Mouse (Mus musculus) hindlimb bud, embryonic 11.5 days (tissue): ENCODE results near the gene Sh3gl3.

Source experiments
- DNase-seq: peaks from one replicate; pipeline ENCODE4 v3.0.0-alpha.2; 2012; ENCODE audit warnings: low read depth, low spot score; ENCODE audit errors: extremely low spot score

Sh3gl3 gene

DNA sequence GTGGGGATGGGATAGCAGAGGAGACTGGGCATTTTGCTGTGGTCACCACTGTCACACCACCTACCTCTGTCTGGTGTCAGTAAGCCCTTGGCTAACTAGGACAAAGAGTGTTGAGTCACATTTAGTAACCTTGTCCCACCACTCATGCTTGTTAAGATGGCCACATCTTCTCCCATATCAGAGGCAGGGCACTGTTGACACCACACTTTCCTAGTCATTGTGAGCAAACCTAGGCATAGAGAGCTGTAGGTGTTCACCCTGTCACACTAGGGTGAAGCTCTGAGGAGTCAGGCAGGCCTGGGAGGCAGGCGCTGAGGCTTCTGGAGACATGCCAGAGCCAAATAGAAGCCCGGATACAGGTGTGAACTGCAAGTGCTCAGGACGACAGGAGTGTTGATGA lies at the start of gene Sh3gl3:
Gene Sh3gl3 (plus strand): TSS at position 301 of the 400 bp plus-strand sequence.
- no peak for DNase-seq

DNA sequence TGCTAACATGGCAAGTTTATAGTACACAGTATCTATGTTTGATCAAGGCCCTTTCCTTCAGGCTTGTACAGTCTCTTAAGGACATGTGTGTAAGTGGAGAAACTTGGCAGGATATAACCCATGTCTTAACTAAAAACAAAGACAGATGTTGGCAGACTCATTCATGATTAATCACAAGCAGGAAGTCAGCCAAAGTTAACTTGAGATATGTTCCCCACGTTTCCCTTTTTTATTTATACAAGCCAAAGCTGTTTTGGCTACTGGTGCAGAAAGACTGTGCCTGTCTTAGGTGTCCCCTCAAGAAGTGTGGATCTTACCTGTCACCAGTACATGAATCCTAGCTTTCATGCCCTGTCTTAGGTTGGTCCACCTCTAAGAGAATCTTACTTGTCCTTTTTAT lies 35.4 kb upstream of the Sh3gl3 start:
- no peak for DNase-seq

DNA sequence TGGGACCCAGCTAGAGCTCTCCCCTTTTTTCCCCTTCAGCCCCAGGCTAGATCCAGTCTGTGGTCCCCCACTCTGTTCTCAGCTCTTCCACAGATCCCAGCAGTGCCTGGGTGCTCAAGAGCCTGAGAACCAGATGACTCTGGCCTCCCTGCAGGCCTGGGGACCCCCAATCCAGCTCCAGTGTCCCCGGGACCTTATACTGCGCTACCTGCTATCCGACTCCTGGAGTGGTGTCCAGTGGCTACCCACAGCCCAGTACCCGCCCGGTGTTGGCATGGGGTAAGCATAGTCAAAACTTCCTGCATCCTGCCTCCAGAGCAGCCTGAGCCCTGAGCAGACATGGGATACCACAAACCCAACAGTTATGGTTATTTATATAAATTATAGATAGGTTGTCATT lies 26.5 kb upstream of the Sh3gl3 start:
- DNase-seq, result no peak

DNA sequence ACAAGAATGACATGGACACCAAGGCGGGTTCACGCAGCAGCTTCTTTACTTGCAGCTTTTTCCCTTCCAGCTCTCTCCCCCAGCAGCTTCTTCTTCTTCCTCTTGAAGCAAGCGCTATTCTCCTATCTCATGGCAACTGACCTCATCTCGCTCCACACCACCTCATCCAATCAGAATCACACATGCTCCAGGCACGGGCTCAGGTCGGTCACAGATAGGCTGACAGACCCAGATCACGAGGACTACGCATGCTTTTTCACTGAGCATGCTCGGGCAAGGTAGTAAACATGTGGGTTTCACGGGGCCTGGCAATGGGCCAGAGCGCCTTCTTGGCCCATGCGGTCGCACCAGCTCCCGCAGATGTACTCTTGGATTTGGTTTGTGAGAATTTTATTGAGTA lies 9.0 kb upstream of the Sh3gl3 start:
- no peak for DNase-seq

DNA sequence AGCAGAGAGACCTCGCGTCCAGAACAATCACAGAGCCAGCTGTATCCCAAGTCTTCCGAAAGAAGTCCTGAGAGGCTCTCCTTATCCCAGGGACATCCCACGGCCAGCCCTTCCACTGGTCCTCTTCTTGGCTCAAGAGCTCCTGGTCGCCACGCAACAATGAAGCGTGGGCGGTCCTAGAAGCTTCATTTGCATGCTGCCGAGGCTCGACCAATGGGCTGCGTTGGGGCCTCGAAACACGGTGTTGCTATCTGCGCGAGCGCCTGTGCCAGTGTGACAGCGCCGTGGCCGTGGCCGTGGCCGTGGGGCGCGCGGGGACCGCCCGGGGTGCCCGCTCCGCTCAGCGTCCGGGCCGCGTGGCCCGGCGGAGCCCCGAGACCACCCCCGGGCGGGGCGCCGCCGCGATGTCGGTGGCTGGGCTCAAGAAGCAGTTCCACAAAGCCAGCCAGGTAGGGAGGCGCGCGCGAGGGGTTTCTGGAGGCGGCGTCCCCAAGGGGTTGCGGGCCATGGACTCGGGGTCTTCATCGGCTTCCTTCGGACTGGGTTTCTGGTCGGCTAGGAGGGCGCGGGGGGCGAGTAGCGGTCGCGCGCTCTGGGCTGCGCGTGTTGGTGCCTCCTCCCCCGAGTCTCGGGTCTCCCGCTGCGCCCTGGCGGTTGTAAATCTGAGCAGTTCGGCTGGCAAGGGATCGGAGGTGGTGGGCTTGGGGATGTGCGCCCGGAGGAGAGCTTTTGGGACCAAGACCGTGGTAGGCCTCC lies 1.1 kb downstream of the Sh3gl3 start:
- peak; percentile 49 for DNase-seq

DNA sequence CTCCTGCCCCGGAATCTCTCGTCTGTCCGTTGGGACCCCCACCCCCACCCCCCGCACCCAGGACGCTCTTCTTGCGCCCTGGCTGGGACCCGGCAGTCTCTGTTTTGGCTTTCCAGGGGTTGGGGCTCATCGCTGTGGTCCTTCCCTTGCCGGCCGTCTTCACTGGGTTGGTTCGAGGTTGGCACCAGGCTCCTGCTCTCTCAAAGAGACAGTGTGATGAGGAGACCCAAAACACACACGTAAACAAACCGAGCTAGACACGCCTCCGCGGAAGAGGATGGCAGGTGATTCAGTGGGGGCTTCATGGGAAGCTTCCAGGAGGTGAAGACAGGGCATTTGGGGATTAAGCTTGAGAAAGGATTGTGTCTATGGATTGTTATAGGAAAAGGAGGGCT lies 1.7 kb downstream of the Sh3gl3 start:
- DNase-seq, result no peak

DNA sequence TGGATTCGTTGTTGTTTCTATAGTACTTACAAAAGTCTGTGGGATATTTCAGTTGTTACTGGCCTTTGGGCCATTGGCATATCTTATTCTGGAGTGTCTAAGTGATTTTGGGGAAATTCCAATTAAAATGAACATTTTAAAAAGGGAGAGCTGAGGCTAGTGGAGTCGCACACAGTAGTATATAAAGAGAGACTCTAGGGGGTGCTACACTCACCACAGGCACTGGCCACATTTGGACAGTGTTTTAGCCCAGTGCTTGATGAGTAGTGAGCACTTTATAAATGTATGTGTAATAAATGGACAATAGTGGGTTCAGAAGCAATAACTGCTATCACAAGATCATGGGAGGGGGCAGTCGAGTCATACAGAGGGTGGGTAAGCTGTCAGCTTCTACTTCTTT lies 2.6 kb downstream of the Sh3gl3 start:
- DNase-seq, result no peak

DNA sequence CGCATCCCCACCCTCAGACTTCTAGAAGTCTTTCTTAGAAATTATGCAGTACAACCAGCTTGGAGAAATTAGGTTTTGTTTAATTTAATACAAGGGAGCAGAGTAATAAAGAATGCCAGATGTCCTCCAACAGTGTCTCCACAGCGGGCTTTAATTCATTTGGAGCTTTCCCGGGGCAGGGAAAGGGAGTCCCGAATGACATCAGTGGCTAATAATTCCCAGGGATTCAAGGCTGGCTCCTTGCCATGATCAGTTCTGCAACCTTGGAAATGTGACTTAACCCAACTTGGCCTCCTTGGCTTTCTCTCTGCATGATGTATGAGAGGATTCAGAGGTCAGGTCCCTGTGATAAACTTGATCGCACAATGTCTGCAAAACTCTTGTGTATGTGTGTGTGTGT lies 3.7 kb downstream of the Sh3gl3 start:
- no peak for DNase-seq

DNA sequence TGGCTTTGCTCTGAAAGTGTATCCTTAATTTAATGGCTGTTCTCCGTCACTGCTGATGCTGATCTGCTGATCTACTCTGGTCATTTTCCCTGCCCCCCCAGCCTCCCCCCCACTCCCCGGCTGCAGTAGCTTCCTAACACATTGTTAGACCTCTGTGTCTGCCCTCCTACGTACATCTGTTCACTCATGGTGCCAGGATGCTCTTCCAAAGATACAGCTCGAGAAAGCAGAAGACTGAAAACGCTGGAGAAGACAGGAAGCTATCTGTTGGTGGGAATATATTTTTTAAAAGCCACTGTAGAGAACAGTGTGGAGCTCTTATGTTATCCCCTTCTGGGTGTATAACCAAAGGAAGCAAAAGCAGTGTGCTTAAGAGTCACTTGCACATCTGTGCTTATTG lies 7.3 kb downstream of the Sh3gl3 start:
- DNase-seq, result no peak

DNA sequence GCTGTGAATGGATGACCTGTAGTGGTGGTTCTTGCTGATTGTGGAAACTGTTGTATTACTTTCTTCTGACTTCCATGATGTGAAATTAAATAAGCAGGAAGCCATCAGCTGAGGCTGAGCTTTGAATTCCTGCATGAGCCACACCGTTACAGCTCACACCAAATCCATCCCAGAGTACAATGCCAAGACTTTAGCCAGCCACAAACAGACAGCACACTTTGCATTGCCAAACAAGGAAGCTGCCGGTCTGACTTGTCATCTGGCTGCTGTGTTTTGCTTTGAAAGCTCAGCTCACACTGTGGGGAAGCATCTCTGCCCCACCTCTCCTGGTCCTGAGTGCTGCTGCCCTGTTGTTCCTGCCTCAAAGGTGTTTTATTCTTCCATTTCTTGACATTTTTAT lies 9.1 kb downstream of the Sh3gl3 start:
- DNase-seq, result no peak

DNA sequence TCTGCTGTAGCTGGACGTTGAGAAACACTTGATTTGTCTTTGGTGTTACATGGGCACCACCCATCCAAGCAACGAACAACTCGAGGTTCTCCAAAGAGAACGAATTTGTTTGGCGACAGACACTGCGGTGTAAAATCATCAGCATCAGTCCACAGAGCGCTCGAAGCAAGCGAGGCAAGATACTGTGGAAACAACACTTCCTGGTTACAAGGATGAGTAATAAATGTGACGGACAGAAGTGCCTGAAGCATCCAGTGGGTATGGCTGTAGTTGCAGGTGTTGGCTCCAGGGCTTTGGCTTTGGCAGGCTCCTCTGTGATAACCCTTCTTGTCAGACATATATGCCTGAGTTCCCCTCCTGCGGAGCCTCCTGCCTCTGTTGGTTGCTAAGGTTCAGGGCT lies 18.0 kb downstream of the Sh3gl3 start:
- DNase-seq, result no peak

DNA sequence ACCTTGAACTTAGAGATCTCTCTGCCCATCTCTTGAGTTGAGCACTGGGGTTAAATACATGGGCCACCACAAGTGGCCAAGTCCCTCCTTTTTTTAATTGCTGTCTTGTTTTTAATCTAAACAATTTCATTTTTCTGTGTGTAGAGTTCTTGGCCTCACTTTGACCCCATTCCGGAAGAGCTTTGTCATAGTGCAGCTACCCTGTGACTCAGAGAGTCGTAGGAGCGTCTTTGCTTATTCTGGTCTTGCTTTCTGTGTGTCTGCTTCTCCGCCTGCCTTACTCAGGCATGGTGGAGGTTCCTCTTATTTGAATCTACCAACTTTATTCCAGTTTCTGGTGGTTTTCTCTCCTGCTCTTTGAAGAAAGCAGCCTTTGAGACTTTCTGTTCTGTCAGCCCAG lies 18.9 kb downstream of the Sh3gl3 start:
- DNase-seq, result no peak

DNA sequence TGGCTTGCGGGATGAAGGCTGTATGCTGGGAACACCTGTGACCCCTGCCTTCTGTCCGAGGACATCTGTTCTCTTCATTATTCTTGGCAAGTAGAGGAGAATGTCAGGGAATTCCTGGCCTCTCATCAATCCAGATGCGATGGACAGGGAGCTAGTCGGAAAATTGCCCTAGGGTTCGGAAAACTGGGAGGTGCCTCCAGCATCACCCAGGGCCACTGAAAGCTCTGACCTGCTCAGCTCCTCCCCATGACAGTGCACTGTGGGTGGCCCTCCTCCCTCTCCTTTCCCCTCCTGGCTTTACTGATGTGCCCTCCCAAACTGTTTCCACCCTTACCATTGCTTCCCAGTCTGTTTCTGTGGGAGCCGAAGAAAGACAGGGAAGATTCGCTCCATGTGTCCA lies 29.5 kb downstream of the Sh3gl3 start:
- no peak for DNase-seq

DNA sequence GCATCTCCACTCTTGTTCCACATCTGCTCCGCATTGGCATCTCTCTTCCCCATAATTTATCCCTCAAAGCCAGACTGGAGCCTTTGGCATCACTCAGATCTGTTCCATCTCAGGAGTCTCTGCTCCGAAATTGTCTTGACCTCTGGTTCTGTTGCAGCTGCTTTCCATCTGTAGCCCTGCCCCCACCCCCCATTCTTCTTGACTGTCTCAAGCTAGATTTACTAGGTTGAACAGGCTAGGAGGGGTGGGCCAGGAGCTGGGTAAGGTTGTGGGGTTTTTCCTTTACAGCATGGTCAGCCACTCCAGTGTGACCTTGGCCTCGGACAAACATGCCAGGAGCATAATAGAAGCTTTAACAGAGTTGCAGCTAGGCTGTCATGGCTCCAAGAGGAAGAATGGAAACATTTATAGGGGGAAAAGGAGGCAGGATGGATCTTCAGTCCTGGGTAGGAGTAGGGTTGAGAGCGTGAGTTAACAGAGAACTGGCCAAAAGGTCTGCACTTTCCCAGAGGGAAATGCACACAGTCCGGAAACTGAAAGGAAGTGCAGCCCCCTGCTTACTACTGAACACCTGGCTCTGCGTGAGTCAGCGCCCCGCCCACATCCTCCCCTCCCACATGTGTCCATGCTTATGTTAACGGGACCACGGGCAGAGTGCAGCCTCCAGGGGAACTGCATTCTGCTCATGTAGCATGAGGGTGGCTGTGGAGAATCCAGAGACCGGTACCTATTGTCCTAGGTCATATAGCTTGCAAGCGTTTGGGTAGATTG lies 30.6 kb downstream of the Sh3gl3 start:
- peak; percentile 10 for DNase-seq

DNA sequence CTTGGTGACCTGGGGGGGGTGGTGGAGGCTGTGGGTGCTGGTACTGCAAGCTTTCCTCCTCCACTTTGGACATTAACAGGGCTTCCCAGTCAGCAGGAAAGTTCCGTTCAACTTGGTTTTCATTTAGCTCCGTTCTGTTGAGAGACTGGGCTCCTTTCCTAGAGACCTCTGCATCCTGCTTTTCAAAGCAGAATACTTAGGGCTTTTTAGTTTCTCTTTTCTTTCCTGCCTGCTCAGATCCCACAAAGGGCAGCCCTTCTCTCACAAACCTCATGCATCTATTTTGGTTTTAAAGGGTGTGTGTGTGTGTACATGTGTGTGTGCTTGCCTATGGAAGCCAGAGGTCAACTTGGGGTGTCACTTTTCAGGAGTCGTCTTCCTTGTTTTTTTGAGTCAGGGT lies 31.3 kb downstream of the Sh3gl3 start:
- no peak for DNase-seq

DNA sequence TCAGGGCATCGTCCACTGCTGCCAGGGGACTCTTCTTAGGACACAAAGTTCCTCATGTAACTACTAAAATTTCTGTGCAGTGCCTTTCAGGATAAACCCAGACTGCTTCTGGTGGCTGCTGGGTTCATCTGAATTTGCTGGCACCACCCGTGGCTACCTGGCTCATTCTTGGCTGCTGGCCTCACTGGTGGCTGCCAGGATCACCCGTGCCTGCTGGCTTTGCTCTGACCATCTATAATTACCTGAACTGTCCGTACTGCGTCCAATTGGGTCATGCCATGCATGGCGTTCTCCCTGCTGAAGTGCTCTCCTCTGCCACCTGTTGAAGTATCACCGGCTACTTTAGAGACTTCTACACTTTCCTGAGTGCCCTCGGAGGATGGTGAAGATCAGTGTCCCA lies 33.1 kb downstream of the Sh3gl3 start:
- no peak for DNase-seq

DNA sequence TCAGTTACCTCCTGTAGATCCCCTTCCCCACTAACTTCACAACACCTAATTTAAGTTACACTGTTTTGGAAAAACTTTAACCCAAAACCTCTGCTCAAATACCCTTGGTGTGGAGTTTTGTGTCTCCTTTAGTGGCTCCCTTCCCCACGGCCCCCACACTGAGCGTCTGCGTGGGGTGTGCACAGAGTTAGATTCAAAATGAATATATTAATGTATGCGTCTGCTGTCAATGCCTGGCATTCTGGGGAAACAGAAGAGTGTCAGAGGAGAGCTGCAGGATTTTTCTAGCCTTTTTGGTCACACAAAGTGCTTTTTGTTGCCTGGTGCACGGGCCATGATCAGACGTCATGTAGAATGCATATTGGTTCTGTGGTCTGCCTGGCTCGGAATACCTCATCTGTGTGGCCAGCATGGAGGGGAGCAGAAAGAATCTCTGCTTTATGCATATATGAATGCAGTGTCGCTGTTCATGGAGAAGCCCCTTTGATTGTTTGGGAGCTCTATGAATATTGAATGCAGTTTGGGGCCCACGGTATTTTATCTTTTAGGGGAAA lies 47.8 kb downstream of the Sh3gl3 start:
- DNase-seq, result no peak

DNA sequence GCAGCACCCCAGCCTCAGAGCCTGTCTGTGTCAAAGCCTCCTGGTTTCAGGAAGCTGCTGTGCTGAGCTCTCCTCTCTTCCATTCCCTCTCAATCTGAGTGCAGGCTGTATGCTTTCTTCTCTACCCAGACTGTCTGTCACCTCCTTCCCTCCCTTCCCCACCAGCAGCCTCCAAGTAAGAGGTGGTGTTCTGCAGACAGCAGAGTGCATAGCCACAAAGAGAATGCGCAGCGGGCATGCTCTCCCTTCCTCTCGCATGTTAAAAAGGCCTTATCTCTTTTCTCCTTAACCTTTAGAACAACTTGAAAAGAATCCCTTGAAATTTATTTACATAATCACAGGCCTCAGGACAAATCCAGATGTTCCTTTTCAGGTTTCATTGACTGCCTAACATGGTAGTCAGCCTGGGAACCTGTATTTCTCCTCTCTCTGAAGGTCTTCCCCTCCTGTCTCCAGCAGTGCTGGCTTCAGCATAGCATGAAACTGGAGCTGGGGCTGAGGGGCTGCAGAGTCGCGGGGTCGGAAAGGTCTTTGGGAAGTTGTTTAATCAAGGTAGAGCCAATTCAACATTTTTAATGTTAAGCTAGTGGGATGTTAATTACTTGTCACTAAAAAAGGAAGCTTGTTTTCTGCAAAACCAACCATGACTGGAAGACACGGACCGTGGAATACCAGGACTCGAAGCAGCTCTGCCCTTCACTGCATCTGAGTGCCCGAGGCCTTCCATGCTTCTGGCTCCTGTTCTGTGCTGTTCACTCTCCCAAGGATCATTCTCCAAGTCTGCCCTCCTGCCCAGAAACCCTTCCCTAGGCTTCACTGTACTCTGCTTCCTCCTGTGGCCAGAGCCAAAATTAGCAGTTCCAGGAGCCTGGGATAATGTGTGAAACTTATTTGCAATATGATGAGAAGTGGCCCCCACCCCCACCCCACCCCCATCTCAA lies 50.5 kb downstream of the Sh3gl3 start:
- DNase-seq, result no peak

DNA sequence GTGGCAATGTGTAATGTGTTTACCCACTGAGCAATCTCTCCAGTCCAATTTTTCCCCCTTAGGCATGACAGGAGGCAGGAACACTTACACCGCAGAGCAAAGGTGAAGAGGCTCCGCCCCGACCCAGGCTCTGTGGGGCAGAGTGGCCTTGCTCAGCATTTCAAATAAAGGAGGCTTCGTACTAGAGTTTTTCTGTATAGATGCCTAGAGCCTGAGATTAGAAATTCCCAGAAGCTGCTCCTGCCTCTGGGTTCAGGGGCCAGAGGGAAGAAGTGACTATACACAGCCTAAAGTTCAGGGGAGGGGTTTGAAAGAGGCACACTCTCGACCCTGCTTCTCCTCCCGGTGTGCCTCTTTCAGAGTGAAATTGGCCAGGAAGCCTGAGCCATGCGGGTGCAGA lies 59.6 kb downstream of the Sh3gl3 start:
- no peak for DNase-seq

DNA sequence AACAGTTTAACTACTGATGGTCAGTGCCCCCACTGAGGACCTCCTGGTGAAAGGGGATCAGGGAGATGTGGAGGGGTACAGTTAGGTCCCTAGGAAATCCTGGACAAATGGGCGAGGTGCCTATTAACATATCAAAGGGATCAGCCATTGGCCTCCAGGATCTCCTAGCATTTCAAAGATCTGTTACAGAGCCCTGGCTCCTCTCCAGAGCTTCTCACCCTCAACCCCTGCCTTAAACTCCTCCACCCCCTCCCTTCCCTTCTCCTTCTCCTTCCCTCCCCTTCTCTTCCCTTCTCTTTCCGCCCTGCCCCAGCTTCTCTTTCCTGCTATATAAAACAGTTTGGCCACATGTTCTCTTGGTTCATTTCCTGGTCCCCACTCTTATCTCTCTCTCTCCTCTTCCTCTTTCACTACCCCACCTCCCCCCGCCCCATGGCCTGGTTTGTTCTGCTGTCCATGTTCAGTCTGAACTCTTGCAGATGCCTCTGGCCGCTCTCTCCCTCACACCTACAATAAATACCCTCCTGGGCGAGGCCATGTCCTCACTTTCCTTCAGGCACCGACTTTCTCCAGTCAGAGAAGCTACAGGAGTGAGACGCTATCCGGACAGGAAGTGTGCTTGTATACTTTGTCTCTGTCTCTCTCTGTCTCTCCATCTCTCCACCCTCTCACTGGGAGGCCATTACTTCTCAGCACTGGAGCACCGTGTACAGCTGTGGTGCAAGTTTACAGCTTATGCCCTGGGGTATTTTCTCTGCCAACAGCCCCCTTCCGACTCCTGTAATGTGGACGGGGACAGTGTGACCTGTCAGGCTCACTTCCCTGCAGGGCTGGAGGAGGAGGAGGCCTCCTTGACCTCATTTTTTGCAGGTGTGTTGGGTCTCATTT lies 60.6 kb downstream of the Sh3gl3 start:
- DNase-seq, result no peak
